Mouse (Mus musculus) megakaryocyte-erythroid progenitor cell, adult 5-6 weeks (primary cell): ENCODE measurements around the gene Thra. TPM values are rescaled to one million over a fixed set of nuclear protein-coding genes. Genes with fewer than 3 reads are reported as not detected.
A peak's percentile ranks its signal among the peaks of the same experiment; 100 is the strongest.

Experiments used
- ATAC-seq: replicated peaks from 2 replicates; pipeline ENCODE4 v1.8.0; 2016; ENCODE audit warnings: mild to moderate bottlenecking, inconsistent platforms; ENCODE audit not compliant: severe bottlenecking, poor library complexity, low FRiP score, low TSS enrichment
- total RNA-seq, 2 experiments: library from RNA; stranded (forward) in 1 of 2; stranded (reverse) in 1 of 2; fragments of 200-1000, 215-1000 nt in 1 of 2; fragments of >200 nt in 1 of 2; fragmentation: Nextera tagmentation in 1 of 2; gene quantifications; 2 replicates each; pipeline ENCODE4 v1.2.3; 2014 to 2017

Thra gene
- total RNA-seq, 2 experiments from 2014 or later = 20.4 to 51.0 TPM

GRCm38 (mm10) chr11:98742397-98743291, 2.2 kb downstream of the Thra start:
- ATAC-seq = no peak

- ATAC-seq = peak; percentile 20; the same call in 1 of the 2 replicates
Observed at GRCm38 (mm10) chr11:98743655-98744345, 3.4 kb downstream of the Thra start.

GRCm38 (mm10) chr11:98744456-98745019, 4.1 kb downstream of the Thra start:
- ATAC-seq = no peak

- no peak for ATAC-seq
Observed at GRCm38 (mm10) chr11:98745932-98746853, 5.8 kb downstream of the Thra start.

DNA sequence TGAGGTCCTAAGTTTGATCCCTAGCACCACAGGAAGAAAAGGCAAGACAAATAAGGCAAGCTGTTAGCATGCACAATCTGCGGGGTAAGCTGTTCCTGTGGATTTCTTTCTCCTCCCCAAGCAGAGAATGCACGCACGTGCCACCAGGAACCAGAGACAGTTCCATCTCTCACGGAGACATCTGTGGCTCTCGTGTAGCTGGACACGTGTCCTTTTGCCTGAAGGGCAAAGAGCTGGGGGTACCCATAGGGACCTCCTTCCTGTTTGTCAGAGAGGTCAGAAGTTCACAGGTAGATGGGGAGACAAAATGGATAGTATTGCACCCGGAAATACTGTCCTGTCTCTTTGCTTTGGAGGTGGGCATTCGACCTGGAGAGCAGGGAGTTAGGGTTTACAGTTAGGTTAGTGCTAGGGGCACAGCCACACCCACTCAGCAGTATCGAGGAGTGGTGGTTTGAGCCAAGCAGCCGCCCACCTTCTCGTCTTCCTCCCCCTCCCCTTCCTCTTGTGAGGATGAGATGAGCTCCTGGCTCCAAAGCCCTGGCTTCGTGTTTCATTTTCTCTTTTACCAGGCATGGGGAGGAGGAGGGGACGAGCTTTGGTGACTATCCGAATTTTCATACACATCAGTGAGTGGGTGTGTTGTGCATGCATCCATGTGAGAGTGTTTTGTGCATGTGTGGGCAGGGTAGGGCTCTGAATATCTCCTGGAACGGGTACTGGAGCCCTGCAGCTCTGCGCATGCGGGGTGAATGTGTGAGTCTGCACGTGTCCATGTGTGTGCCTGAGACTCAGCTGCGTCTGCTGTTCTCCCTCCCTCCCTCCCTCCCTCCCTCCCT, 6.6 kb downstream of the Thra start:
- ATAC-seq = peak; percentile 40

- no peak for ATAC-seq
Observed at GRCm38 (mm10) chr11:98747804-98748505, 7.5 kb downstream of the Thra start.

DNA sequence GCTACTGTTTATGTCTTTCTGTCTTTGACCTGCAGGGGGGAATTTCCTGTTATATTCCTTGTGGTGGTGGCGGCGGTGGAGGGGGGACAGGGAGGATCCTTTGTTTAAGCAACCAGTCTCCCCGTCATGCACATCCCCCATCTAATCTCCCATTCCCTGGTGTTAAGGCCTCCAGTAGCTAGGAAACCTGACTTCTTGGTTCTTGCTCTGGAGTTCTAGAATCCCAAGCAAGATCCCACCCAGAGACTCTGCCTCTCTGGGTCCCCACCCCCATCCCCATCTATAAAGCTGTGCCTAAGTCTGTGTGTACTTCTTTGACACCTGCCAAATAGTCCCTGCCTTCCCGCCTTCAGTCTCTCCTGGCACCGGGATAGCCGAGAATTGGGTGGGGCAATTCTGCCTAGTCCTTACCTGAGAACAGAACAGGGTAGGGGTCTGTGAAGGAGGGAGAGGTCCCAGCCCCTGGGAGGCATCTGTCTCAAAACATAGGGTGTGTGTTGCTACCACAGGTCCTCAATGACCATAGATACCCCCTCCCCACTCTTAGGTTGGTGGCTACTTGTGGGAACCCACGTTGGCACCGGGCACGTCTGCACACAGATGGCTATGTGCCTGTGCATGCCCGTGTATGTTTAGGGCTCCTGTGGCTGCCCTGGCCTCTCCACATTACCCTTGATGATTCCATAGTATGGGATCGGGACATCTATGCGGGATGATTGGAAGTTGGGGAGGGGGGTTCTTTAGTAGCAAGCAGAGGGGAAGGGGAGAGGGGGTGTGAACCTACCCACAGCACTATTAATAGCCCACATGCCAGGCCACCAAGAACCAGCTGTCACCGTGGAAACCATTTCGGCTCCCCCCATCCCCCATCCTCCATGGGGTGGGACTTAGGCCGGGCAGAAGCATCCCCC, 8.3 kb downstream of the Thra start:
- no peak for ATAC-seq

GRCm38 (mm10) chr11:98749716-98750115, 9.3 kb downstream of the Thra start:
- ATAC-seq = no peak

GRCm38 (mm10) chr11:98750351-98751201, 10.1 kb downstream of the Thra start:
- peak; percentile 55 for ATAC-seq

- 0 out of 2 replicates have a peak, but pooled peaks have one; percentile 4 for ATAC-seq
Observed at GRCm38 (mm10) chr11:98751221-98751782, 10.9 kb downstream of the Thra start.

DNA sequence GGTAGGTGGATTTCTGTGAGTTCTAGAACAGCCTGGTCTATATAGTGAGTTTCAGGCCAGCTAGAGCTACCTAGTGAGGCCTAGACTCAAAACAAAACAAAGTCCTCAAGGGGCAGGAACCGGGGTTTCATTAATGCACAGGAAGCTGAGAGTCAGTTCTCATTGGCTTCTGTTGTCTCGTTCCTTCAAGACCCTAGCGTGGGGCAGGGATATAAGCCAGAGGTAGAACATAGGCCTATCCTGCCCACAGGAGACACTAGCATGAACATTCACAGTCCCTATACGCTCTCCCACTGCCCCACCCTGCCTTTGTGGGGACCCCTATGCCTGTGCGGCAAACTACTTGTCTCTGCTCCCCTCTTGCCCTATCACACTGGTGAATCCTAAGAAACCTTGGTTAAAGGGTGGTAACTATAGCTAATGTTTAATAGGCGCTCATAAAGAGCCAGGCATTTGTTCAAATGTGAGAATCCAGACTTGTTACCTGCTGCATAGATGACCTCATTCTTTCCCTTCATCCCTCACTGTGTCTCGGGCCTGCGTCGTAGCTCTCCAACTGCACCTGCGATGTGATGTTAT, 12.2 kb downstream of the Thra start:
- ATAC-seq = no peak

GRCm38 (mm10) chr11:98753264-98753663, 12.8 kb downstream of the Thra start:
- ATAC-seq = no peak

DNA sequence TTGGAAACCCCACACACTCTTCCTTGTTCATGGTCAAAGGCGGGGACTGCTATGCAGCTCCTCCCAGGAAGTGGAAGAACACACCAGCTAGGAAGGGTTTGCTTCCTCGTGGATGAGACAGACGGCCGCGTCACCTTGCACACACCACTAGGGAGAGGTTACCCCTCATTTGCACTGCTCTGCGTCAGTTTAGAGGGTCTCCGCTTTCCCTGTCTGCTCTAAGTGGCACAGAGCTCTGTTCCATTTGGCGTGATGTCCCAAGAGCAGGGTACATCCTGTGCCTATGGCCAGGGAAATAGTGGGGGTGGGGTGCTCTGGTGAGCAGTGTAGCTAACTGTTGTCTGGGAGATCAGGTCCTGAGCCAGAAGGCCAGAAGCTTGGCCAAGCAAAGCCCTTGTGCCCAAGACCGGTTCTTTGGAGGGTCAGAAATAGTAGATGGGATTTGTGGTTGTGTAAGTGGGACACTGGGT, 13.7 kb downstream of the Thra start:
- no peak for ATAC-seq

GRCm38 (mm10) chr11:98754621-98755181, 14.3 kb downstream of the Thra start:
- ATAC-seq = peak; percentile 45
